14 mouse cellular contexts compared by ENCODE assay signal in the genomic region with DNA sequence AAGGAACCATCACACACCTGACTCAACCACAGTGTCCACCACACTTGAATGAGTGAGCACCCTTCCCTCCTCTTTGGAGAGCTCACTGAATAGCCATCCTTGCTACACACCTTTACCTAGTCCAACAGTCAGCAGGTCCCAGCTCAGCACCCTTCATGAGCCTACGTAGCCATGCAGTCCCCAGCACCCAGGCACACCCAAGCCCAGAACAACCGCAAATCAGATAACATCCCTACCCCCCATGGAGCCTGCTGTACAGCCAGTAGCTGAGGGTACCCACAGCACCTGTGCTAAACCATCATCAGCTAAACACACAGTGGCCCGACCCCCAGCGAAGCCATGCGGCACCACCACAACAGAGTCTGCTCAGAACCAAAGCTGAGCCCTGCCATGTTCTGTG. TPM values are rescaled to one million over a fixed set of nuclear protein-coding genes. Genes with fewer than 3 reads are reported as not detected.
DNase-seq lines count a peak whose midpoint lies in the region; ATAC-seq lines count a peak whose summit lies in the region.
"Had no signal": no experiment of that assay in that cellular context is flagged by ENCODE, and none has a peak within 500 bp of the region (broad histone marks: within the 10 kb centered on the region; RNA-seq: fewer than 3 reads in every experiment).

No protein-coding gene starts in this region.

- H3K4me3 ChIP-seq in embryonic facial prominence, embryonic 11.5 days (ENCODE audit: low read depth, low read length): no peak overlapping the region
- H3K4me3 ChIP-seq in embryonic facial prominence, embryonic 10.5 days: no peak overlapping the region
- H3K4me3 ChIP-seq: hindbrain, embryonic 13.5 days; neural tube, embryonic 12.5 days had no signal

- H3K4me1 ChIP-seq in embryonic facial prominence, embryonic 11.5 days (ENCODE audit: control insufficient read depth, insufficient read depth, low read length): peaks cover 2% of the 10 kb centered on the region; the same call in 1 of the 2 replicates
- peaks cover 15% of the 10 kb centered on the region for H3K4me1 ChIP-seq in embryonic facial prominence, embryonic 10.5 days
- H3K4me1 ChIP-seq: hindbrain, embryonic 13.5 days; neural tube, embryonic 12.5 days had no signal

- no peaks in the 10 kb centered on the region for H3K9me3 ChIP-seq in embryonic facial prominence, embryonic 11.5 days (replicated peaks; ENCODE audit: control insufficient read depth, low read length)
- H3K9me3 ChIP-seq in embryonic facial prominence, embryonic 10.5 days: no peaks in the 10 kb centered on the region
- H3K9me3 ChIP-seq: hindbrain, embryonic 13.5 days; neural tube, embryonic 12.5 days had no signal

- ATAC-seq in embryonic facial prominence, embryonic 11.5 days (replicated peaks; ENCODE audit: insufficient number of reproducible peaks, low FRiP score, low TSS enrichment, low read depth): 0 out of 2 replicates have a peak, but pooled peaks have one; percentile 9
- peak; percentile 4; the same call in 1 of the 2 replicates for ATAC-seq in neutrophil, adult 5-6 weeks (ENCODE audit: extremely low read depth, insufficient number of reproducible peaks, low FRiP score, poor library complexity, severe bottlenecking)

- no peak overlapping the region for H3K9ac ChIP-seq in embryonic facial prominence, embryonic 11.5 days (replicated peaks; ENCODE audit: low read length)
- H3K9ac ChIP-seq: hindbrain, embryonic 13.5 days; neural tube, embryonic 12.5 days had no signal

- H3K4me2 ChIP-seq in embryonic facial prominence, embryonic 11.5 days (ENCODE audit: low read depth, low read length): no peak overlapping the region
- H3K4me2 ChIP-seq: hindbrain, embryonic 13.5 days; neural tube, embryonic 12.5 days had no signal

- H3K36me3 ChIP-seq in embryonic facial prominence, embryonic 11.5 days (replicated peaks; ENCODE audit: control insufficient read depth, insufficient read depth, low read depth, low read length): no peaks in the 10 kb centered on the region
- no peaks in the 10 kb centered on the region for H3K36me3 ChIP-seq in embryonic facial prominence, embryonic 10.5 days (replicated peaks)
- H3K36me3 ChIP-seq: hindbrain, embryonic 13.5 days; neural tube, embryonic 12.5 days had no signal

- 95% methylated on average over 5 of the region's 5 CpGs for WGBS in embryonic facial prominence, embryonic 11.5 days
- 93% methylated on average over 5 of the region's 5 CpGs for WGBS in embryonic facial prominence, embryonic 10.5 days

- no peak for DNase-seq in embryonic facial prominence, embryonic 11.5 days (ENCODE audit: low spot score)
- DNase-seq in embryonic facial prominence, embryonic 10.5 days (ENCODE audit: low spot score): no peak
- peak; percentile 68 for DNase-seq in CD4-positive, CD25-positive, alpha-beta regulatory T cell, adult 2 months (ENCODE audit: low read depth, low spot score)
- peak; percentile 71 for DNase-seq in liver
- DNase-seq in urinary bladder, postnatal 10 days (ENCODE audit: low spot score): no peak
- DNase-seq in left cerebral cortex, adult 8-10 months (ENCODE audit: low spot score in 2 of 2): no peak
- no peak for DNase-seq in layer of hippocampus, adult 9-10 months (ENCODE audit: low spot score)

- no peaks in the 10 kb centered on the region for H3K27me3 ChIP-seq in embryonic facial prominence, embryonic 11.5 days (ENCODE audit: control insufficient read depth, insufficient read depth, low read length)
- no peaks in the 10 kb centered on the region for H3K27me3 ChIP-seq in embryonic facial prominence, embryonic 10.5 days (replicated peaks; ENCODE audit: low read depth, poor library complexity, severe bottlenecking)
- H3K27me3 ChIP-seq: hindbrain, embryonic 13.5 days; neural tube, embryonic 12.5 days had no signal

- no peak overlapping the region for H3K27ac ChIP-seq in embryonic facial prominence, embryonic 11.5 days (replicated peaks; ENCODE audit: low read depth, low read length)
- no peak overlapping the region for H3K27ac ChIP-seq in embryonic facial prominence, embryonic 10.5 days (replicated peaks)
- H3K27ac ChIP-seq: hindbrain, embryonic 13.5 days; neural tube, embryonic 12.5 days had no signal

RNA-seq across cellular contexts. Expression of a gene that starts 37.0 kb away (rescaled TPM):
- polyA plus RNA-seq in embryonic facial prominence, embryonic 11.5 days (2014; fragmentation: Nextera tagmentation; extraction: Ambion mirVana): 51.5 and 57.4 TPM in 2 replicates
- 56.9 and 57.6 TPM in 2 replicates for polyA plus RNA-seq in embryonic facial prominence, embryonic 10.5 days (2016; fragmentation: Nextera tagmentation; extraction: Ambion mirVana)
- 159 and 168 TPM in 2 replicates for total RNA-seq in neutrophil, adult 5-6 weeks (2017)
- total RNA-seq in left cerebral cortex, adult 8-10 months (2022): 10 to 100 TPM; 45.4 to 56.2 (median 49.8) TPM

RNA-seq across cellular contexts. Expression of a gene that starts 42.1 kb away (rescaled TPM):
- 9.8 and 9.9 TPM in 2 replicates for polyA plus RNA-seq in embryonic facial prominence, embryonic 11.5 days (2014; fragmentation: Nextera tagmentation; extraction: Ambion mirVana)
- 7.8 and 8.9 TPM in 2 replicates for polyA plus RNA-seq in embryonic facial prominence, embryonic 10.5 days (2016; fragmentation: Nextera tagmentation; extraction: Ambion mirVana)
- 144 and 156 TPM in 2 replicates for total RNA-seq in neutrophil, adult 5-6 weeks (2017)
- 10 to 100 TPM; 10.9 to 14.4 (median 11.8) TPM for total RNA-seq in left cerebral cortex, adult 8-10 months (2022)

RNA-seq across cellular contexts. Expression of a gene that starts 56.6 kb away (rescaled TPM):
- not detected in 2 replicates for polyA plus RNA-seq in embryonic facial prominence, embryonic 11.5 days (2014; fragmentation: Nextera tagmentation; extraction: Ambion mirVana)
- polyA plus RNA-seq in embryonic facial prominence, embryonic 10.5 days (2016; fragmentation: Nextera tagmentation; extraction: Ambion mirVana): not detected in 2 replicates
- total RNA-seq in neutrophil, adult 5-6 weeks (2017): 2.6 TPM in 1 of 2 replicates, not detected in the other
- total RNA-seq in left cerebral cortex, adult 8-10 months (2022): not detected
- total RNA-seq: heart, adult 8-10 months; layer of hippocampus, postnatal 14 days had no signal
- polyA plus RNA-seq: hindbrain, embryonic 13.5 days; kidney, embryonic 14.5 days; liver, adult 2 months; neural tube, embryonic 12.5 days had no signal

Comparison
In these comparisons a context has a peak if more than half of its experiments do, and no peak if none do; other contexts are left out.
1. DNase-seq: peak in CD4-positive, CD25-positive, alpha-beta regulatory T cell, adult 2 months (single experiment) and liver (single experiment); none in embryonic facial prominence, embryonic 11.5 days (single experiment), embryonic facial prominence, embryonic 10.5 days (single experiment), urinary bladder, postnatal 10 days (single experiment), left cerebral cortex, adult 8-10 months (0 of 2) and layer of hippocampus, adult 9-10 months (single experiment).